Mouse (Mus musculus): ENCODE data around the gene Ccnt1. TPM values are rescaled to one million over a fixed set of nuclear protein-coding genes. Genes with fewer than 3 reads are reported as not detected.
"Not testable (repeated sequence)": the region's sequence is repeated elsewhere in the genome, so short reads cannot be mapped to it uniquely, and the experiment has no call there.

Gene Ccnt1
- total RNA-seq, 2 experiments from 2014 or later: 37.2 to 41.1 TPM

DNA sequence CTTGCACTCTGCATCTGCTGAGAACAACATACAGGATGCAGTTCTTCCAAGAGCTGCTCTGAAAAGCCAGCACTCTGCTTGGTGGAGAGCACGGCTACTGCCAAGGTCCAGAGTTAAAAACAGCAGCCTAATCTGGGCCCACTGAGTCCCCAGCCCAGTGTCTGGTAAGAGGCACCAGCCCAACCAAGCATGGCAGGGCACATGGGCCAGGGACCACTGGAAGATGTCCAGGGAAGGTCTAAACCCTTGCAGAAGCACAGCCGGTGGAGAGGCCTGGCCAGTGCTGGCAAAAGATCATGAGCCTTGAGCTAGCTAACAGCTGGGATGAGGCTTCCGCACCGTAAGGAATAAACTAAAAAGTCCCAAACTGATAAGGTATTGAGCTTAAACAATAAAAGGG, 14.8 kb downstream of the Ccnt1 start:
- ATAC-seq (replicated peaks; ENCODE audit: low FRiP score, poor library complexity, severe bottlenecking): no peak

GRCm38 (mm10) chr15:98552758-98553157, 18.0 kb downstream of the Ccnt1 start:
- ATAC-seq (replicated peaks; ENCODE audit: low FRiP score, poor library complexity, severe bottlenecking): no peak

DNA sequence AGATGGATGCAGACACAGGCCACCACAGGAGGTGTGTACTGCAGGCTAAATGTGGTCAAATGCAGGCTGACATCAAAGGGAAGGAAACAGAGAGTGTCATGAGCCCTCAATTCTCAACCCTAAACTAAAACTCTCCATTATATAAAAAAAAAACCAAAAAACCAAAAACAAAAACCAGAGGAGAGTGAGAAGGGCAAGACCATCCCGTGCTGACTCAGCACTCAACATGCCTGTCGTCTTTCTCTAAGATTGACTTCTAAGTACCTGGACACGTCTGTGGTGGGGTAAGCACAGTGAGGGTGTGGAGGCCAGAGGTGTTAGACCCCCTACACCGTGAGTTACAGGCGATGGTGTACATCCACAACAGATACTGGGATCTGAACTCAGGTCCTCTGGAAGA, 23.9 kb downstream of the Ccnt1 start:
- no peak for ATAC-seq (replicated peaks; ENCODE audit: low FRiP score, poor library complexity, severe bottlenecking)

- no peak for ATAC-seq (replicated peaks; ENCODE audit: low FRiP score, poor library complexity, severe bottlenecking)
These were observed 25.6 kb downstream of the Ccnt1 start for GRCm38 (mm10) chr15:98545151-98545550.

DNA sequence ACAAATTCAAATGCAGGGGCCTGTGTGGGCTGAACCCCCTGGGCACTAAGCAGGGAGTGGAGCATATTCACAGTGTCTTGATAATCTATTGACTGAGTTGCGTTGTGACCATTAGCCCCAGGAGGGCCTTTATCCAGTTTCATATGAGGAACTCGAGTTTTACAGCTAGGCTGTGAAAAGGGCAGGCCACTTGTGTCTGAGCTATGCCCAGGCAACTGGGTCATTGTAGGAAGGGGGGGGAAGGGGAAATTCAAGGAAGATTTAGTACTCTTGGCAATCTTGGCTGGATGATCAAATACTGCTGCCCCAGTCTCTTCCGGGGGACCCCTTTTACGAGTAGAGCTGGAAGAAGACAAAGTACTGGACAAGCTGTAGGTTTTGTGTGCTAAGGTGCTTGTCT, 27.4 kb downstream of the Ccnt1 start:
- ATAC-seq (replicated peaks; ENCODE audit: low FRiP score, poor library complexity, severe bottlenecking): no peak

DNA sequence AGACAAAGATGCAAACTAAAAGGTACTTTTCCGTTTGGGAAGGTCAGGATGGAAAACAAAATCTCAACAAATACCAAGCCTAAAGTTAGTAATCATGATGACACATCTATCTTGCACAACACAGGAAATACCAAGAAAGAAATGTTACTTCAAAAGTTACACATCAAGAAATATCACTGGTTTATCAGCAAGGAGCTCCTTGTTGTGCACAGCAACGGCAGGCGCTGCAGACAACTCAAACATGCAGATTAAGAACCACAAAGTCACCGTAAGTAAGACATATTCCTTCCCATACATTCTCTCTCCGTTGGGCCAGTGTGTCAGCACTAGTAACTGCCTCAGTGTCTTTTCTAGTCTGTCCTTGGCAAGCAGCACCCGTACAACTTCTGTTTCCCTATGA, 29.7 kb downstream of the Ccnt1 start:
- no peak for ATAC-seq (replicated peaks; ENCODE audit: low FRiP score, poor library complexity, severe bottlenecking)

DNA sequence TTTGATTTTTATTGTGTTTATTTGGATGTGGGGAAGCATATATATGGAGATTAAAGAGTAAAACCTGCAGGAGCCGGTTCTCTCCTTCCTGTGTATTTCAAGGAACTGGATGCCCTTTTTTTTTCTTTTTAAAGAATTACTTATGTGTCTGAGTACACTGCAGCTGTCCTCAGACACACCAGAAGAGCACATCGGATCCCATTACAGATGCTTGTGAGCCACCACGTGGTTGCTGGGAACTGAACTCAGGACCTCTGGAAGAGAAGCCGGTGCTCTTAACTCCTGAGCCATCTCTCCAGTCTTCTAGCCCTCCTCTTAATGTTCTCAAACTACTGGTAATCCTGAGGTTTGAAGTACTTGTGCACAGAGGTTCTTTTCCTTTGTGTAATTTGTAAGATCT, 32.8 kb downstream of the Ccnt1 start:
- ATAC-seq (replicated peaks; ENCODE audit: low FRiP score, poor library complexity, severe bottlenecking): no peak

GRCm38 (mm10) chr15:98536828-98537510, 33.8 kb downstream of the Ccnt1 start:
- ATAC-seq (replicated peaks; ENCODE audit: low FRiP score, poor library complexity, severe bottlenecking): no peak

DNA sequence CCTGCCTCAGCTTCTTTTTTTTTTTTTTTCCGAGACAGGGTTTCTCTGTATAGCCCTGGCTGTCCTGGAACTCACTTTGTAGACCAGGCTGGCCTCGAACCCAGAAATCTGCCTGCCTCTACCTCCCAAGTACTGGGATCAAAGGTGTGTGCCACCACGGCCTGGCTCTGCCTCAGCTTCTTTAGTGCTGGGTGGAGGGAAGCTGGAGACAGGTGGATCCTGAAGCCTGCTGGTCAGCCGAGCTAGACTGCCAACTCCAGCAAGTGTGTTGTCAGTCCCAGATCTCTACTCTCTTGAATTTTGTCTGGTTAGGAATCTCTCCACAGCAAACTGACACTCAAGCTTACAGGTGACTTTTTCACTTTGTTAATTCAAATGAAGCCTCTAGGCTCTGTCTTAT, 34.8 kb downstream of the Ccnt1 start:
- no peak for ATAC-seq (replicated peaks; ENCODE audit: low FRiP score, poor library complexity, severe bottlenecking)

DNA sequence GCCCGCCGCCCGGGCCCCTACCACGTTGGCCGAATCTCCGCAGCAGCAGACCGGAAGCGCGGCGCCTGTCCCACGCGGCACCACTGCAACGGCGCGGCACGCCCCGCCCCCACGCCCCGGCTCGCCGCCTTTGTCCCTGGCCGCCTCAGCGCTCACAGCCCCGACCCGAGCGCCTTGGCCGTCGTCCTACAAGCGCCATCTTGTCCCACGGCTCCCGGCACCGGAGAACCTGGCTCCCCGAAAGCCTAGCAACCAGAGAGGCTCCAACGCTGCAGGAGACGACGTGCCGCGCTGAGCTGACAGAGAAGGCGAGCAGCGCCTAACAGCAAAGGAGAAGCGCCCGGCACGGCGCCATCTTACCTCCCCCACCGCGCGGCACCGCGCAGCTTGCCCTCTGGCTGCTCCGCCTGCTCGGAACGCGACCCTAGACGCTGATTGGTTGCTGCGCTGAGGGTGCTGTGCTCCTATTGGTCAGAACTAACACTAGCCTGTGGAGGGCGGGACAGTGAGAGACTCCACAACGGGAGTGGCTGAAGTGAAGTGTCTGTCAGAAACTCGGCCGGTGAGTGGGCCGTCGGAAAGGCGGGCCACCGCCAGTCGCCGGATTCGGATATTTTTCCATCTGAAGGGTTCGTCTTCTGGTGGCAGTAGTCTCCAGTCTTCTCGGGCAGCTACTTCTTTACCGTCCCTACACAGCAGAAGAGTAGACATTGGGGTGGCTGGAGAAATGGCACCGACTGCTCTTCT, 36.7 kb downstream of the Ccnt1 start, which contains the start of gene Kansl2:
Kansl2 (minus strand) TSS at position 384 of the 747 bp plus-strand sequence.
- ATAC-seq (replicated peaks; ENCODE audit: low FRiP score, poor library complexity, severe bottlenecking): peak; percentile 97

GRCm38 (mm10) chr15:98533035-98533531, 37.6 kb downstream of the Ccnt1 start:
- ATAC-seq (replicated peaks; ENCODE audit: low FRiP score, poor library complexity, severe bottlenecking): no peak

DNA sequence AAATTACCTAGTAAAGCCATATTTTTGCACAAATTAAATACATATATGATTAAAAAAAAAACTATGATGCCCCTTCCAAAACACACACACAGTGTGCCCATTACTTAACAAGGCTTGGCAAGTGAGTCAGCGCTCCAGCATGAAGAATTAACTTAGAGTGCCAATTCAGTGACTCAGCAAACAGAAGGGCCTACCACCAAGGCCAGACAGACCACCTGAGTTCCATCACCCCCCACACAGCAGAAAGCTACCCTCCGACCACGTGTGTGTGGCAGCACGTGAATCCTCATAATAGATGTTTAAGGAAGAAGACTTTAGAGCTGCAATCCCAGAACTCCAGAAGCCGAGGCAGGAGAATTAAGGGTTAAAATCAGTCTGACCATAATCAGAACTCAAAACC, 38.4 kb downstream of the Ccnt1 start:
- no peak for ATAC-seq (replicated peaks; ENCODE audit: low FRiP score, poor library complexity, severe bottlenecking)

DNA sequence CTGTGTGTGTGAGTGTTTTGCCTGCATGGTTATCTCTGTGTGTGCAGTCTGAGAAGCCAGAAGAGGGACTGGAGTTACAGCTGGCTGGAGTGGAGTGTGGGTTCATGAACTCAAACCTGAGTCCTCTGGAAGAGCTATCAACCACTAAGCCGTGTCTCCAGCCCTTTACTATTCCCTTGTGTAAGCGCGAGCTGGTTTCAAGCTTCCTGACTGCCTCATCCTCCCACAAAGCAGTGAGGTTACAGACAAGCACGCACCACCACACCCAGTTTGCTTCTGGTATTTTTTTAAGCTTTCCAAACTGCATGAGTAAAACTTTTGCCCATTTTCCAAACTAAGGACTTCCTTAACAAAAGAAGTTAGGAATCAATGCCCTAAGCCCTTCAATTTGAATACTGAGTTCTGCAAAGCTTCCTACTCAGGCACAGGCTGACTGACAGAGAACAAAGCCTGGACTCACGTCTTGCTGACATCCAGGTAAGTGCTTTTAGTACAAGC, 42.6 kb downstream of the Ccnt1 start:
- ATAC-seq (replicated peaks; ENCODE audit: low FRiP score, poor library complexity, severe bottlenecking): no peak

DNA sequence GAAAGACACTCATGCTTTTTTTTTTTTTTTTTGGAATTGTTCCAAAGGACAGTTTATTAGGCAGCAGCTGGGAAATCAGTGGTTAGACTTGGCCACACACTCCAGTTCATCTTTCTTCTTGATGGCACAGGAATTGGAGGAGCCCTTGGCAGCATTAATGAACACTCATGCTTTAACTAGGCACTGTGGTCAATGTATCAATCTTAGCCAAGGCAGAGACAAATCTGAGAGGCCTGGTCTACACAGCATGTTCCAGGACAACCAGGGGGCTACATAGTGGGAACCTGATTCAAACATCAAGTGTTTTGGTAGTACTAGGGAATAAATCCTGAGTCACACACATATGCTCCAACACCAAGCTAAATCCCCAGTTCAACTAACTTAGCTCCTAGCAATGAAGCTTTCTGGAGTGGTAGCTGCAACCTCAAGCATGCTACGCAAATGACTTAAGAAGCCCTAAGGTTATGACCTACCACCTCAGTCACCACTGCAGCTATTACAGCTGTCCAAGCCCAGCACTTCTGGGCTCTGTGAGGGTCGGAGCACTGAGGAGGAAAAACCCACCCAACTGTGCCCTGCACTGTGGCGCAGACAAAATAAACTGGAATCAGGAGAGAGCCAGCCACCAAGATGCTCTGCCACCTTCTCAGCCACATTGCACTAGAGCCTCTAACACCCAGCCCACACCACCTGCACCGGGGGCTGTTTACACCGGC, 43.5 kb downstream of the Ccnt1 start:
- ATAC-seq (replicated peaks; ENCODE audit: low FRiP score, poor library complexity, severe bottlenecking): no peak

DNA sequence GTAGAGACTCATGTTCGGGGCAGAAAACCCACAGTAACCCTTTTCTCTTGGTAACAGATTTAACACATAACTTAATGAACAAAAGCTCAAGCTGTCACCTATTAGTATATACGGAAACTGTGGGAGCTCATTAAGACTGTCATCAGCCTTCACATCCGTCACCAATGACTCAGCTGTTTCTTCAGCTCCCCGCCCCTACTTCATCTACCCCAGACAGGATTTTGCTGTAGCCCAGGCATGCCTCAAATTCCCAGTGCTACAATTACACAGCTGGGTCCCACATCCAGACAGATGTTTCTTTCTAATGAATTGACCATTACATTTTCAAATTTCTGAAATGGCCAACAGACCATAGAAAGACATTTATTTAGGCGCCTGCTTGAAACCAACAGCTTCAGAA, 44.7 kb downstream of the Ccnt1 start:
- peak; percentile 91 for ATAC-seq (replicated peaks; ENCODE audit: low FRiP score, poor library complexity, severe bottlenecking)

DNA sequence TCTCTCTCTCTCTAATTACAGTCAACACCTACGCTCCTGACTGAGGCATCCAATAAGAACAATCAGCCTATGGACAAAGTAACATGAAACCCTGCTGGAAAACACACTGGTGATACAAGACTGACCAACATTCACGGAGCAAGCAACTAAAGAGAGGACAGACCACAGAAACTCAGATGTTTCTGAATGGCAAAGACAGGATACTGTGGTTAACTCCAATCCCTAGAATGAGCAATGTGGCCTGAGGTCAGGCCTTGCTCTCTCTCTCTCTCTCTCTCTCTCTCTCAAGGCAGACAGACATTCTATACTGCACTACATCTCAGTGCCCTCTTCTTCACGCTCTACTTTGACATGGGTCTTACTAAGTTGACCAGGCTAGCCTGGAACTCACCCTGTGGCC, 49.5 kb downstream of the Ccnt1 start:
- ATAC-seq (replicated peaks; ENCODE audit: low FRiP score, poor library complexity, severe bottlenecking): no peak

DNA sequence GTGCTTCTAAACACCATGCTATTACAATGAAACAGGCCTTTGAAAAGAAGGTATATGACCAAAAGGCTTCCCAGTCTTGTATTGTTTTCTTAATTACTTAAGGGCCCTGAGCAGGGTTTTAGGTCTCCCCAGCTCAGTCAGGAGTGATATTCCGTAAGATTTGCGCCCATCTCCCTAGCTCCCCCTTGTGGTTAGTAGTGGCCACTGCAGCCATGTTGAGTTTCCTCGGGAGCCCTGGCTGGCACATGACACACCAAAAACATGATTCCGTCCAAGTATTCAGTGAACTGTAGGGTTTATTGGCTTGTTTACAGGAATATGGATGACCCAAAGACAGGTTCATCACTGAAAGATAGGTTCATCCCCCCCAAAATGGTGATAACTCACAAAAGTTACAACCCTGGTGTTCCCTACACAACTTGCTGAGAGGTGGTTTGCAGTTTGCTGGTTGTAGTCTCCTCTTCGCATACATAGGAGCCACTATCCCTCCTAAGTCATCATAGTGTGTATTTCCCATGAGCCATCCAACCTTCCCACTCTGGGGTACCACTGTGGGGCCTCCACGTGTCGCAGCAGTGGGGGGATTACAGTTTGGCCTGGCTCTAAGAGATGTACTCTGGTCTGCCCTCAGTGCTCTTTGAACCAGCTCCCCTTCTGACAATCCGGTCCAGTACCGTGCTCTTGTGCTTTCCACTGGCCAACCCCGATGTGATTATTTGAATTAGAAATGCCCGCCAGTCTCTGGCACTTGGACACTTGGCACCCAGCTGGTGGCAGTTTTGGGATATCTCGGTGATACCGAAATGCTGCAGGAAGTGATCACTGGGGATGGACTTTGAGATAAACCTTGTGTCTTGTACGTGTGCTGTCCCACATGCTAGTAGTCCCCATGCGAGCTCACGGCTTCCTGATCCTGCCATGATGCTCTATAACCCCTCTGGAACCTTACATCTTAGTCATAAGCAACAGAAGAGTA, 53.1 kb downstream of the Ccnt1 start:
- peak; percentile 81 for ATAC-seq (replicated peaks; ENCODE audit: low FRiP score, poor library complexity, severe bottlenecking)

- not testable (repeated sequence) for ATAC-seq (replicated peaks; ENCODE audit: low FRiP score, poor library complexity, severe bottlenecking)
These were observed 55.9 kb downstream of the Ccnt1 start for GRCm38 (mm10) chr15:98514845-98515244.

GRCm38 (mm10) chr15:98514146-98514545, 56.6 kb downstream of the Ccnt1 start:
- ATAC-seq (replicated peaks; ENCODE audit: low FRiP score, poor library complexity, severe bottlenecking): no peak
